Mouse (Mus musculus) forebrain, embryonic 14.5 days (tissue): Measurements from ENCODE around the gene Mrpl57. TPM values are rescaled to one million over a fixed set of nuclear protein-coding genes. Genes with fewer than 3 reads are reported as not detected.

Source experiments
- ATAC-seq: fragments of 200-750 bp; cut with Nextera tagmentation; 2 replicates; pipeline ENCODE4 v1.8.0; 2017; ENCODE audit warnings: mild to moderate bottlenecking, moderate library complexity
- DNase-seq: peaks from one replicate; pipeline ENCODE4 v3.0.0-alpha.2; 2015; ENCODE audit warnings: low spot score
- H3K27ac ChIP-seq: fragments of 300-500 bp; sonication (generic); 2 replicates; pipeline ENCODE4 v1.5.1; 2014; ENCODE audit warnings: low read depth, mild to moderate bottlenecking, control low read depth, low read length, moderate library complexity
- H3K27me3 ChIP-seq: fragments of 300-500 bp; sonication (generic); replicated peaks from 2 replicates; pipeline ENCODE4 v1.6.1; 2014; ENCODE audit warnings: low read length, control low read depth, mixed read lengths; ENCODE audit not compliant: control insufficient read depth, insufficient read depth
- H3K36me3 ChIP-seq: fragments of 300-500 bp; sonication (generic); 2 replicates; pipeline ENCODE4 v1.6.1; 2014; ENCODE audit warnings: low read length, control low read depth; ENCODE audit not compliant: control insufficient read depth, insufficient read depth
- H3K4me1 ChIP-seq: fragments of 300-500 bp; sonication (generic); 2 replicates; pipeline ENCODE4 v1.6.1; 2014; ENCODE audit warnings: antibody characterized with exemption, low read length, control low read depth; ENCODE audit not compliant: control insufficient read depth, insufficient read depth
- H3K4me2 ChIP-seq: fragments of 300-500 bp; sonication (generic); 2 replicates; pipeline ENCODE4 v1.6.1; 2014; ENCODE audit warnings: mild to moderate bottlenecking, control low read depth, low read length
- H3K4me3 ChIP-seq: fragments of 300-500 bp; sonication (generic); 2 replicates; pipeline ENCODE4 v1.5.1; 2014; ENCODE audit warnings: low read depth, low read length, control low read depth
- H3K9ac ChIP-seq: fragments of 300-500 bp; sonication (generic); 2 replicates; pipeline ENCODE4 v1.6.1; 2014; ENCODE audit warnings: mild to moderate bottlenecking, low read length, control low read depth, moderate library complexity
- H3K9me3 ChIP-seq: fragments of 300-500 bp; sonication (generic); replicated peaks from 2 replicates; pipeline ENCODE4 v1.6.1; 2016; ENCODE audit warnings: low read length, control low read depth, mixed read lengths; ENCODE audit not compliant: control insufficient read depth
- WGBS: fragments of 180-500 bp; shearing (Covaris S2); extraction: QIAGEN DNeasy Blood & Tissue Kit; methylation state at CpG from one replicate; pipeline ENCODE4 v1.1.7; 2014; 5-methylcytosine and 5-hydroxymethylcytosine counted together
- microRNA-seq: library from miRNA; unstranded; fragments of <30 nt; microRNA quantifications from one replicate; pipeline ENCODE4, GENCODE M21; 2016
- polyA plus RNA-seq: library from polyadenylated mRNA; unstranded; fragments of >200 nt; fragmentation: Nextera tagmentation; extraction: Ambion mirVana; gene quantifications from 2 replicates; pipeline ENCODE4 v1.2.1, GENCODE M21; 2014

Mrpl57 gene
- polyA plus RNA-seq, 1 experiment from 2014 or later, result 165 TPM

DNA sequence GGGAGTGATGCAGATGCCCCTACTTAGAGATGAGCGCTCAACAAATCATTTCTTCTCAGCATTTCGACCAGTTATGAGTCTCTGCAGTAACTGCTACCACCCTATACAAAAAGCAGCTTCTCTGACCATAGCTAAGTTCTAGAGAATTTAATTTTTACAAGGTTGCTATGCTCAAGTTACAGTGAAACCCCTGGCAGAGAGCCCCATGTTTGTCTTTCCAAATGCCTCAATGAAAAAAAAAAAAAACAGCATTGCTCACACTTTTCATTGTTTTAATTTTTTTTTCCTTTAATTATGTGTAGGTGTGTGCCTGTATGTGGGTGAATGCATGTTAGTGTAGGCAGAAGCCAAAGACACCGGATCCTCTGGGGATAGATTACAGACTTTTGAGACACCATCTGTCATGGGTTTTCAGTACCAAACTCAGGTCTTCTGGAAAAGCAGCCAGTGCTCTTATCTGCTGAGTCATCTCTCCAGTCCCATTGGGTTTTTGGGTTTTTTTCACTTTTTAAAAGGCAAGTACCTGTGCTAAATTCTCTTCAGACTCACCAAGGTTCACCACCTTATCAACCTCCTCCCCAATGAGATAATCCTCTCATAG is 40.7 kb downstream of the Mrpl57 start:
- ATAC-seq (no peak), DNase-seq (no peak)
- H3K4me3 ChIP-seq, result no peak overlapping the region
- 90% methylated on average over 3 of the region's 3 CpGs for WGBS
- H3K27me3 ChIP-seq, result no peaks in the 10 kb centered on the region
- H3K36me3 ChIP-seq, result peaks cover 54% of the 10 kb centered on the region
- H3K4me2 ChIP-seq, result no peak overlapping the region
- H3K27ac ChIP-seq, result no peak overlapping the region
- no peak overlapping the region for H3K9ac ChIP-seq
- no peaks in the 10 kb centered on the region for H3K9me3 ChIP-seq
- H3K4me1 ChIP-seq, result no peaks in the 10 kb centered on the region

DNA sequence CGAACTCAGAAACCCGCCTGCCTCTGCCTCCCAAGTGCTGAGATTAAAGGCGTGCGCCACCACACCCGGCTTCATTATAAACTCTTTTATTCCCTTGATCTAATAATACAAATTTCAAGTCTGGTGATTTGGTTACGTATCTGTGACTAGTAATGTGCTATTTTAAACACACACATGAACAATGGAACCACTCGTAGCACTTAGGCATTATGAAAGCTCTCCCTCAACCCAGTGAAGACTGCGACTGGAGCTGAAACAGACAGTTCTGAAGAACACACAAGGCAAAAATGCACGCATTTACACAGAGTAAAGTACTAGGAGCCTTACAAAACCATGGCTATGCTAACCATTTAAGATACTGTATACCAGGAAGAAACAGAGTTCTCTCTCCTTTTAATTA is 51.9 kb downstream of the Mrpl57 start:
- no peaks in the 10 kb centered on the region for H3K4me1 ChIP-seq
- H3K9me3 ChIP-seq, result no peaks in the 10 kb centered on the region
- no peaks in the 10 kb centered on the region for H3K27me3 ChIP-seq
- no peak for ATAC-seq
- H3K27ac ChIP-seq, result no peak overlapping the region
- no peak overlapping the region for H3K9ac ChIP-seq
- peaks cover 9% of the 10 kb centered on the region; the same call in 1 of the 2 replicates for H3K36me3 ChIP-seq
- no peak overlapping the region for H3K4me3 ChIP-seq
- DNase-seq, result no peak
- WGBS, result 92% methylated on average over 9 of the region's 9 CpGs
- H3K4me2 ChIP-seq, result no peak overlapping the region

Small RNA genes lying within 50 kb of the gene (microRNA-seq; reads per million reads assigned to microRNA genes)
- not detected for gene Mir3077

Other genes starting within 250 kb of the Mrpl57 start
- 13.7 and 16.1 TPM in 2 replicates for gene Xpo4, start 160.8 kb upstream of the Mrpl57 start, polyA plus RNA-seq
- not detected in 2 replicates for gene Gm49361, start 80.1 kb upstream of the Mrpl57 start, polyA plus RNA-seq
- gene Lats2, start 67.8 kb upstream of the Mrpl57 start, polyA plus RNA-seq, result 5.0 and 6.2 TPM in 2 replicates
- gene Sap18, start 28.1 kb upstream of the Mrpl57 start, polyA plus RNA-seq, result 21.1 and 31.7 TPM in 2 replicates
- gene Ska3, start within 50 bp of the Mrpl57 start, polyA plus RNA-seq, result 11.5 and 11.9 TPM in 2 replicates
- 29.7 and 37.1 TPM in 2 replicates for gene Zdhhc20, start 64.0 kb downstream of the Mrpl57 start, polyA plus RNA-seq
- gene Micu2, start 173.0 kb downstream of the Mrpl57 start, polyA plus RNA-seq, result 46.6 and 49.4 TPM in 2 replicates
- gene Fgf9, start 244.3 kb downstream of the Mrpl57 start, polyA plus RNA-seq, result 6.5 and 9.8 TPM in 2 replicates